Mouse (Mus musculus) thymus, adult 2 months (tissue): ENCODE results near the gene Maml2.

Experiments used
- CTCF ChIP-seq: fragments of 200-500 bp; IDR thresholded peaks from 2 replicates; pipeline ENCODE4 v1.5.1; 2012; ENCODE audit warnings: mild to moderate bottlenecking, control low read depth, low read length, moderate library complexity, borderline replicate concordance; ENCODE audit not compliant: control insufficient read depth, poor library complexity, insufficient read depth; ENCODE audit errors: extremely low read depth
- POLR2A ChIP-seq: fragments of 200-500 bp; IDR thresholded peaks from 2 replicates; pipeline ENCODE4 v1.6.1; 2012; ENCODE audit warnings: mild to moderate bottlenecking, low read length, control low read depth, moderate library complexity; ENCODE audit not compliant: control insufficient read depth, poor library complexity, insufficient read depth; ENCODE audit errors: extremely low read depth

DNA sequence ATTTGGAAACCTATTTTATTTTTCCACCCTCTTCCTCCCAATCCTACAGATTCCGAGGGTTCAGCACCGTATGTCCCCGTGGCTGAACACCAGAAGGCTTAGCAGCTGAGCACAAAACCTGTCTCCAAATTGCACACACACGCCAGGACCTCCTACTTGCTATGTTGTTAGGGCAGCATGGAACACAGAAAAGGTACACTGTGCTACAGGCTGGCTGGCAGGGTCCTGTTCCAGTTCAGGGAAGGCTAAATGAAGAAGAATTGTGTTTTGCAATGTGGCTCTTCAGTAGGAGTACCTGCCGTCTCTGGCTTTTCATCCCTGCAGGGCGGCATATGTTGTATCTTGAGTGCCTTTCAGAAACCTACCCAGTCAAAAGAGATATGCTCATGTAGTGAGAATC, 300.0 kb downstream of the Maml2 start:
- TF ChIP-seq CTCF (no peak), POLR2A (no peak)
